Mouse (Mus musculus) cerebellum, adult 9-11 months (tissue): ENCODE data around the gene Dgcr8.
A peak's percentile ranks its signal among the peaks of the same experiment; 100 is the strongest.
"Not testable (repeated sequence)": the region's sequence is repeated elsewhere in the genome, so short reads cannot be mapped to it uniquely, and the experiment has no call there.

Experiments
- DNase-seq: peaks from one replicate; pipeline ENCODE4 v3.0.0; 2022

Gene Dgcr8

DNA sequence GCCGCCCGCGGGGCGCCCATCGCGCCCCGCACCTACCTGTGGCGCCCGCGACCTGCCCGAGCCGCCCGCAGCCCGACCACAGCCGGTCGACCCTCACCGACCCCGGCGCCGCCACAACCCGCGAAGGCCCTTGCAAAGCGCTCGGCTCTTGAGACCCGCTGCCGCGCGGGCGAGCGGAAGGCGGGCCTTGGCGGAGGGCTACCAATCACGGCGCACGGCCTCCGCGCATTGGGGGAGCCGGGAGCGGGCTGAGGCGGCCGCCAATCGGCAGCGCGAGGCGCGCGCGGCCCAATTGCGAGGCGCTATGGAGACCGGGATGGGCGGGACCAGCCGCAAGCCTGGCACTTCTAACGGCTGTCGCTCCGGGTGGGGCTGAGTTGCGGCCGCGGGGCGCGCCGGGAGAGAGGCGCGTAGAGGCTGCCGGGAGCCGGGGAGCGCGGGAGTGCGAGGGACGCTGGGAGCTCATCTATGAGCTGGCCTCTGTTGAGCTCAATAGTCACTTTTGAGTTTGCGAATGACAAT lies at the start of gene Dgcr8:
TSS of gene Dgcr8 (minus strand) at position 180 of the 522 bp plus-strand sequence.
- DNase-seq: peak; percentile 99

DNA sequence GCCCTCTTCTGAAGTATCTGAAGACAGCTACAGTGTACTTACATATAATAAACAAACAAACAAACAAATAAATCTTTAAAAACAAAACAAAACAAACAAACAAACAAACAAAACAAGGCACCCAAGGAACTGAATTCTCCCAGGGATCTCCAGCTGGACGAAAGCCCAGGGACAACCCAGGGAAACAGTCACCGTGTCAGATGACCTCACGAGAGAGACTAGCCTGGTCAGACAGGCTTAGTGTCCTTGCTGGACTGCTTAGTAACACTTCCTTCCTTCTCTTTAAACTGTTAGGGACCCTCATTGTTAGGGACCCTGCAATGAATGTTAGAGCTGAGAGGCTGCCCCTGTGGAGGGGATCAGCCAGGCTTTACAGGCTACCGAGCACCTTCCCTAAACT lies 48.2 kb upstream of the Dgcr8 start:
- no peak for DNase-seq

DNA sequence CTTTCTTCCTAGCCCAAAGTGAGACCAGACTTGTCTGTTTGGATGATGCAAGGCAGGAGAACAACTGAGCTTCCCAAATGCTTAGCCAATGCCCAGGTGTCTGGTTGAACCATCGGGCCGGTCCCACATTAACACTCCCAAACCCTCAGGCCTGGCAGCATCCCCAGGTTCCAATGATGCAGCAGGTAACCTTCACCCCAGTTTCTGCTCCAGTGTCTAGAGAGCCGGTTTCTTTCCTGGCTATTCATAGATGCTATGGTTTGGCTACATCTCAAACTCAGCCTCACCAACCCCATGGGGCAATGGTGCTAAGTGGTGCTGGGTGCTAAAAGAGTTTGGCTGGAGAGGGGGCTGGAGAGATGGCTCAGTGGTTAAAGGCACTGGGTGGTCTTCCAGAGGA lies 46.9 kb upstream of the Dgcr8 start:
- no peak for DNase-seq

DNA sequence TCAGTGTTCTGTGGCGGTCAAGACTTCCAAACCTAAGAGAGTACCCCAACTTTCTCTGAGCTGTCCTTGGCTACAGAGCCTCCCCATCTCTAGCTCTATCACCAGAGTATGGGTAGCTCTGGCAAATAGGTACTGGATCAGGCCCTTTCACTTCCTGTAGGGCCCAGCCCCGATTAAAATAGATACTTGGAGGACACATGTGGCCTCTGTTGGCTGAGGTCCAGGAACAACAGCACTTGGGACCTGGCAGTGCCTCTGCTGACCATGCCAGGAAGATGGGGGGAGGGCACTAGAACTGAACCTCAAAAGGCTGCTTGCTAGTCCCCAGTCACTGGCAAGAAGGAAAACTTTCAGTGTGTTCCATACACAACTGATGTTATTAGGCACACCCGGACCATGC lies 44.9 kb upstream of the Dgcr8 start:
- DNase-seq: no peak

DNA sequence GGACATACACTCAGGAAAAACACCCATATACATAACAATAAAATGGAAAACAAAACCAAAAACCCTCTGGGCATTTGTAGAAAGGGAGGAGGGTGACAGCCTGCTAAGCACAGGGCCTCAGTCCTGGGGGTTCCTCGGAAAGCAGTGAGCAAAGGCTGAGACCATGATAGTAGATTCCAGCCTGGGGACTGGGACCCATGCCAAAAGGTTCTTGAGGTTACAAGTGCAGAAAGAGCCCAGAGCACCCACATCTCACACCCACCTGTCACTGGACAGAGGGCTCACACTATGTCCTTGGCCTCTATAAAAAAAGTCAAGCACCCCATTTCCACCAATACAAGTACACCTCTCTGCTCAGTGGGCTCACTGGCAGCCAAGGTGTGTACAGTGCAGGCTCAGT lies 39.5 kb upstream of the Dgcr8 start:
- DNase-seq: no peak

DNA sequence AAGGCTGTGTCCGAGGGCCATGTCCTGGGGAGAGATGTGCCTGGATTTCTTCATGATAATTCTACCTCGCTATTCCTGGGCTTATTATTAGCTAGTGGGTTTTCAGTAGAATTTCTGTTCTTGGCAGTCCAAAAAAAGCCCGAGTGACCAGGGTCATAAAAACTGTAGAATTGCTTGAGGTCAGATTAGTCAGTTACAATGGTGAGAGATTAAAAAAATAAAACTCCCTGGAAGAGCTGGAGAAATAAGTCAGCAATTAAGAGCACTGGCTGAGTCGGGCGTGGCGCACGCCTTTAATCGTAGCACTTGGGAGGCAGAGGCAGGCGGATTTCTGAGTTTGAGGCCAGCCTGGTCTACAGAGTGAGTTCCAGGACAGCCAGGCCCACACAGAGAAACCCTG lies 38.9 kb upstream of the Dgcr8 start:
- no peak for DNase-seq

DNA sequence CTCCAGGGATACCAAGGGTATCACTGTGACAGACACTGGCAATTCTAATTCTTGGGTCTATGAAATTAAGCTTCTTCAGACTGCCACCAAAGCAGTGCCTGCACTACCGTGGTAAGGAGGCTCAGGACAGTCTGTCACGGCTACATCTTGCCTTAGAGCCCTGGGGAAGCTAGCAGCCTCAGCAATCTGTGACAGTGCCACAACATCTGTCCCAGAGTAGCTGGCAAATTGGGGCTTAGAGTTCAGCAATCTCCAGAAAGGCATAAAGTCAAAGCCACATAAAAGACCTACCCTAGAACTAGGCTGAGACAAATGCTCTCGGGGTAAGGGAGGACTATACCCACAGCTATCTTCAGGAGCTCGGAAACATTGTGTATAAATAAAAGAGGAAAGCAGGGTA lies 36.7 kb upstream of the Dgcr8 start:
- no peak for DNase-seq

DNA sequence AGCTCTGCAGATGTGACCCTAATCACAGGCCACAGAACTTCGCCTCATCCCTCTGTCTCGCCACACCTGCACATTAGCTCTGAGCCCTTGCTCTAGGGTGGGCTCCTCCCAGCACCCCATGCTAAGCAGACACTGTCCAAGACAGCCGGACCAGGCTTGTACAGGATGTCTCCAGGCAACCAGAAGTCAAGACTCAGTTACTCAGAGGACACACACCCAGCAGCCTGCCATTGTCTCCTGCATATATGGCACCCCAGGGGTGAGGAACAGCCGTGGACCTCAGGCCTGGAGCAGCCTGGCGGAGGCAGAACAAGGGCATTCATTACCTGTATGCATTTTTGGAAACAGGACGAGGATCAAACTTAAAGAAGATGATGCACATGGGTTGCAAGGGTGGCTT lies 35.0 kb upstream of the Dgcr8 start:
- DNase-seq: no peak

DNA sequence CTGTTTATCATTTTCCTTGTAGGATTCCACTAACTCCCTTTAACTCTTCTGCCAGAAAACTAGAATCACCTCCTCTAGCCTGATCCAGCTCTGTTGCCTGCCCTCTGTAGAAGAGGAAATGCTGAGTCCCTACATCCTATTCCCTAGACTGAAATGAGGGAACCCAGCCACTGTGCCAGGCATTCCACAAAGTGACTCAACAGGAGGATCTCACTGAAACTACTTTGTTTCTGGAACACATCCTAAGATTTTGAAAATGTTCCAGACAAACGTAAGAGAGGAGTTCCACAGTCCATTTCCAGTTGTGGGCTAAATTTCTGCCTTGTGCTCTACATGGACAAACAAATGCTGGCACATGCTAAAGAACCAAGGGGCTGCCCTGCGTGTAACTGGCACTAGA lies 34.4 kb upstream of the Dgcr8 start:
- DNase-seq: no peak

DNA sequence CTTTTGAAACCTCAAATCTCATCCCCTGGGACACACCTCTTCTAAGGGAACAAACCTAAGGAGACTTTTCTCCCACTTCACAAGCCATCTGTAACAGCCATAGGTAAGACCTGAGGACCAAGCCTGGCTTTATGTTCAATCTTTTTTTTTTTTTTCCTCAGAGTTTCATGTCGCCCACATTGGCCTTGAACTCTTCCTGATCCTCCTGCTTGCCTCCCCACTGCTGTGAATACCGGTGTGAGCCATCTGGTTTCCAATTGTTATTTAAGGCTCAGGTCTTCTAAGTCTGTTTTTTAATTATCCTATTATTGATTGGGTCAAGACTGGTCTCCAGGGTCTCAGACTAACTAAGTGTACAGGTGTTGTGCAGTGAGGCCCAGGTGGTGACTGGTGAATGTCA lies 32.4 kb upstream of the Dgcr8 start:
- DNase-seq: no peak

DNA sequence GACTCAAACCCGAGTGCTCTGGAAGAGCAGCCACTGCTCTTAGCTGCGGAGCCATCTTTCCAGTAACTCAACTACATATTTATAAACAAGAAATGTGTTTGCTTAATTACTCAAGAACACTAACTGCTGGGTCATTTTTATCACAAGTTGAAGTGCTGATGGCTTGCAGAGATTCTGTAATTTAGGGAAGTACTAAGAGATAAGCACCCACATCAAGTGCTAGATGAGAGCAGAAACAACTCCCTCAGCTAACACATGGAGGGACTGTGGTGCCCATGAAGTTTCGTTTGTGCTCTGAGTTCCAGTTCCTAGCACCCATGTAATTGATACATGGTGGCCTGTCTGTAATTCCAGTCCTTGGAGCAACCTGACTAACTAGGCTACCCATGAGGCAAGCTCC lies 29.9 kb upstream of the Dgcr8 start:
- no peak for DNase-seq

DNA sequence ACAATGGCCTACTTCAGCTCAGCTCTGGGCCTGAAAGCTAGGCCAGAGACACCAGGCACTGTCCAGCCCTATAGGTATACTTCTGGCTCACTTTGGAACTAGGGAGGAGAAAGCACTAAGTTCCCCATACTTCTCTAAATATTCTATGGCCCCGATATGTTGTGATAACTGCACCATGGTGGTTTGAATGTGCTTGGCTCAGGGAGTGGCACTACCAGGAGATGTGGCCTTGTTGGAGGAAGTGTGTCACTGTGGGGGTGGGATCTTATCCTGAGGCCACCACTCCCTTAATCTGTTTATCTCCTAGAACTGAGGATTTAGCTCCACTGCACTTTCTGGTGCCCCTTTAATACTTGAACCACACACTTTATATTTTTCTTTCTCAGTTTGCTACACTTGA lies 19.1 kb upstream of the Dgcr8 start:
- DNase-seq: no peak

DNA sequence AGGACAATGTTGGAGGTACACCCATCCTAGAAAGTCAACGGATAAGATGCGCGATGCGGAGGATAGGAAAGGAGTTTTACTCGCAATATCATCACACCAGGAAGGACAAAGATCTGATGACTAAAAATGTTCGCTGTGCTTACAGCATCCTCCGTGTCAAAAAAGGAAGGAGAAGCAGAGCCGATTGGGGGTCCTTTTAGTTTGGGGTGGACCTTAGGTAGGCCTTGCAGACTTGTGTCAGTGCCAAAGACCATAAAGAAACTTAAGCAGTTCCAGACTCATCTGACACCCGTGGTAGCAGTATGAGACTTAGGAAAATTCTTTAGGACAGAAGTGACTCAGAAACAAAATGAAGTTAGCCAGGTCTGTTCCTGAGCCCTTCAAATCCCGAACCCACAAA lies 568 bp upstream of the Dgcr8 start:
- DNase-seq: not testable (repeated sequence)

DNA sequence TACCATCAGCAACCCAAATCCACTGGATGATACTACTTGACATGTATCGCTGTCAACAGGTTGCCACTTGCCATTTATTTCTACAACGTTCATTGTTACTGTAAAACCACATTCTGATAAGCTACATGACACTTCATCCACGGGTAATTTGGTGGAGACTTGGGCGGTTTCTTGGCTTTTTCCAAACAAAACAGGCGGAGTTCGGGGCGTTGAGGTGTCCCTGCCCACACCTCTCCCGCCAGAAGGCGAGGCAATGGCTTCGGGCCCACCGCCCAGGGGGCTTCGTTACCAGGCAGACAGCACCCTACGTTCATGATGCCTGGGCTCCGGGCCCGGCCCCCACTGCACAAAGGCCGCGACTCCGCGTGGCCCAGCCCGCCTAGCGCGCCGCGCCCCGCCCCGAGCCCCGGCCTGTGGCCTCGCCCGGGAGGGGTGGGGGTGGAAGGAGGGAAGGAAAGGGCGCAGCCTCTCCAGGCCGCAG lies 425 bp downstream of the Dgcr8 start:
- no peak for DNase-seq

DNA sequence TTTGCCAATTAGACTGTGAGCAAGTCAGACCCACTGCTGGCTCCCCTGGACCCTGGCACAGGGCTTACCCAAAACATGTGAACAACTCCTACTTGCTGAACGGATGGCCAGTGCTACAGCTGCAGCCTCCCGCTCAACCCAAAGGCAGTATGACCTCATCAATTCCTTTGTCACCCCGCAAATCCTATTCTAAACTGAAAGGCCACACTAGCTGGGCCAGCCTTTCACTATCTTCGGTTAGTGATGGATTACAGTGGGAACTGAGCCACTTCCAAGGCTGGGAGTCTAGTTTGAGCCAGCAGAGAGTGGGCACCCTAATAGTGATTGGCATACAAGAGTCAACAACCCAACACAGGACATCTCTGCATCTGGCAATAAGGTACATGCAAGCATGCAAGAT lies 880 bp downstream of the Dgcr8 start:
- peak; percentile 45 for DNase-seq

DNA sequence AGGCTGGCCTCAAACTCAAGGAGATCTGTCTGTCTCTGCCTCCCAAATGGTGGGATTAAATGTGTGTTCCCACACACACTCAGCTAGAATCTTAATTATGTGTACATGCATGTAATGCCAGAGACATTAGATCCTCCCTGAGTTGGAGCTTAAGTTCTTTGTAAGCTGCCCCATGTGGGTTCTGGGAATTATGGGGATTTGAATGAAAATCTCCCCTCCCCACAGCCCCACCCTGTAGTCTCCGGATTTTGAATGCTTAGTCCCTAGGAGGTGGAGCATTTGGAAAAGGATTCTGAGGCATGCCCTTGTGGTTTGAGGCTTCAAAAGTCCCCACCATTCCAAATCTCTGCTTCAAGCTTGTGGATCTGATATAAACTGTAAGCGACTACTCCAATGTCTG lies 13.9 kb downstream of the Dgcr8 start:
- DNase-seq: no peak

DNA sequence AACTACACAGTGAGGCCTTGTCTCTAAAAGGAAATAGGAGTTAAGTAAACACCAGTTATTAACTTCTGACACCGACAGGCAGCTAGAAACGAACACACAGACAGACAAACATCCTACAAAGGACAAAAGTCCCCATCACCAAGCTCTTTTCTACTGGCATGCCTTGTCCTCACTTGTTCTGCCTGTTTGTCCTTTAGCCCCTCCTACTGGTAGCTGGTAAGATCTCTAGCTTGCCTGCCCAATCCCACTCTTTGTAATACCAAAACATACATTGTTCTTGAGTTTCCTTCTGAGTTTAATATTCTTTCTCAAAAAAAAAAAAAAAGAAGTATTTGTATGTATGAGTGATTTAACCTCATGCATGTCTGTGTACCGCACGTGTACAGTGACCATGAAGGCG lies 20.9 kb downstream of the Dgcr8 start:
- no peak for DNase-seq

DNA sequence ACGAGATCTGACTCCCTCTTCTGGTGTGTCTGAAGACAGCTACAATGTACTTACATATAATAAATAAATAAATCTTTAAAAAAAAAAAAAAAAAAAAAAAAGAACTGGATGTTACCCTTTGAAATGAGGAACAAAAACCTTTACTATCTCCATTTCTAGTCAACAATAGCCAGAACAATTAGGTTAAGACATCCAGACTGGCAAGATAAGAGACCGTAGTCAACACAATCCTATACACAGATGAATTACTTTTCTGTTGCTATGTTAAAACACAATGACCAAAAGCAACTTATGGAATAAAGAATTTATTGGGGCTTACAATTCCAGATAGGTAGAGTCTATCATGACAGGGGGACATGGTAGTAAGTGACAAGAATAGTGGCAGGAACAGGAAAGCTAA lies 24.0 kb downstream of the Dgcr8 start:
- no peak for DNase-seq

DNA sequence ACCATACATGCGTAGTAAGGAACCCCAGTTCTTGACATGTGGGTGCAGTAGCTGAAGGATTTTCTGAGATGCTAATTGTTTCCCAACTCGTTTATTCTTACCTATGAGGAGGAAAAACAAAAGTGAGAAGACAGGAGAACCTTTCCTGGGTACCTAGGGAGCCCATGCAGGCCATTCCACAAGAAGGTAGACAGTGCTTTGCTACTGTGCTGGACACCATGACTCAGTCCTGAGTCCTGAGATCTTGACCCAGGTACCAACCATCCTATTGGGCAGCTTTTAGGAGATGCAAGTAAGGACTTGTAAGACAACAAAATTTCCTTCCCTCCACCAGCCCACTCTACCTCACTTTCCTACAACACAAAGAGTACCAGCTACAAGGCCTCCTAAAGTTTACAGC lies 30.8 kb downstream of the Dgcr8 start, which contains the start of gene Gm49776:
TSS of gene Gm49776 (minus strand) at position 101 of the 400 bp plus-strand sequence.
- no peak for DNase-seq

DNA sequence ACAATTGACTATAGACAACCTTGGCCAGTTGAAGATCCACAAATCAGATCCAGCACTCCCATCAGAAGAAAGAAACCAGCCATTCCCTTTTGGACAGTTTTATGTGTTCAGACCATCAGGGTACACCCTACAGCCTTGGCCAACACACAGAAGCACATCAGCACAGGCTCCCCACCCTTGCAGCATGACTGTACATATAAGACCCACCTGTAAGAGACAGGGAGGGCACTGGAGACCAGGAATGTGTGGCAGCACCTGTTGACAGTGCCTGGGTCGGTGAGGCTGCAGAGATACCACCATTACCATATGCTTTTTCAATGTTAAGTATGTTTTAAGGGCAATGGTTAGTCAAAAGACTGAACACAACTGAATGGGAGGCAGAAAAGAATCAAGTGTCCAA lies 35.2 kb downstream of the Dgcr8 start:
- DNase-seq: no peak

DNA sequence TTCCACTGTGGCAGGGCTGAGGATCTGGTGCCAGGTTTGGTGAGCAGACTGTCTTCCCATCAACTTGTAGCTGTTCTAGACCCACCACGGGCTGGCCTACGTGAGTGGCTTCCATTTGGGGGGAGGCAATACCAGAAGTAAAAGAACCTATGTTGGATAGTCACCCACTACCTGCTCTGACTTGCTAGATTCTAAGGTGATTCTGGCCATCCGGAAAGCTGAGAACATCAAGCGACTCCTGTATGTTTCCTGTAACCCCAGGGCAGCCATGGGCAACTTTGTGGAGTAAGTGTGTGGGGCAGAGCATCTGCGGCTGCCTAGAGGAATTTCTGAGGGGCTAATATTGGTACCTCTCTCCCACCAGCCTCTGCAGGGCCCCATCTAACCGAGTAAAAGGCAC lies 36.3 kb downstream of the Dgcr8 start:
- DNase-seq: no peak

DNA sequence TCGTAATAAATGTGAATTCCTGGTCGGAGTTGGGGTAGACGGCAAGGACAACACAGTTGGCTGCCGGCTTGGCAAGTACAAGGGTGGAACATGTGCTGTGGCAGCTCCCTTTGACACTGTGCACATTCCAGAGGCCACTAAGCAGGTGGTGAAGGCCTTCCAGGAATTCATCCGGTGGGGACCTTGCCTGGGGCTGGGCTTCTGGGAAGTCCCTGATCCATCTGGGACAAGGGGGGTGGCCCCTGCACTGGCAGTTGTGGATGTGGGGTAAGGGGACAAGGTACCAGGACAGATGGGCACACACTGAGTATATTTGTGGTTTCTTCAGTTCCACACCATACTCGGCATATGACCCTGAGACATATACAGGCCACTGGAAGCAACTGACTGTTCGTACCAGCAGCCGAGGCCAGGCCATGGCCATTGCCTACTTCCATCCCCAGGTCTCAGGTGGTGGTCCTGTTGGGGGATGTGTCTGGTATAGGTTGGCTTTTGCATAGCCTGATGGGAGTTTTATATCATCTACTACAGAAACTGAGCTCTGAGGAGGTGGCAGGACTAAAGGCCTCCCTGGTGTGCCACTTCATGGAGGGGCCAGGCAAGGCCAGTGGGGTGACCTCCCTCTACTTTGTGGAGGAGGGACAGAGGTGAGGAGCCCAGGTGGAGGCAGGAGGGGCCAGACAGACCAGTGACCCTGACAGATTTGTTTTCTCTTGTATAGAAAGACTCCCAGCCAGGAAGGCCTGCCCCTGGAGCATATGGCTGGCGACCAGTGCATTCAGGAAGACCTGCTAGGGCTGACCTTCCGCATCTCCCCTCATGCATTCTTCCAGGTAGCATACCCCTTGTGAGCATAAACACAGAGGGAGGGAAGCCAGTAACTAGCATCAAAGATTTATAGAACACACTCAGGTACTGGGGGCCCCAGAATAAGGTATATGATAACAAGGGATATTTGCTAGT lies 37.9 kb downstream of the Dgcr8 start:
- DNase-seq: no peak

DNA sequence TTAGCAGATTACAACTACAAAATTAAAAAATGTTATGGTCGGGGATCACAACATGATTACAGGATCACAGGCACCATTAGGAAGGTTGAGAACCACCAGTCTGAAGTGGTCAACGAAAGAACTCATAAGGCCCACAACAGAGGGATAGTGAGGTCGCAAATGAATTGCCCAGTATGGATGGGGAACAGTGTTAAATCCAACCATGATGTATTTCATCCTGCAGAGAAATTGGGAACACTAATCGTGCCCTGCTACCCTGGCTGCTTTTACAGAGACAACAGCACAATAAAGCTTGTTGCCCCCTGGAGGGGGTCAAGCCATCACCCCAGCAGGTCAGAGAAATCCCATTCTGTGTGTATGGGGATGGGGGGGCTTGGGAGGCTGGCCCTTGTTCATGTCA lies 38.8 kb downstream of the Dgcr8 start:
- no peak for DNase-seq

DNA sequence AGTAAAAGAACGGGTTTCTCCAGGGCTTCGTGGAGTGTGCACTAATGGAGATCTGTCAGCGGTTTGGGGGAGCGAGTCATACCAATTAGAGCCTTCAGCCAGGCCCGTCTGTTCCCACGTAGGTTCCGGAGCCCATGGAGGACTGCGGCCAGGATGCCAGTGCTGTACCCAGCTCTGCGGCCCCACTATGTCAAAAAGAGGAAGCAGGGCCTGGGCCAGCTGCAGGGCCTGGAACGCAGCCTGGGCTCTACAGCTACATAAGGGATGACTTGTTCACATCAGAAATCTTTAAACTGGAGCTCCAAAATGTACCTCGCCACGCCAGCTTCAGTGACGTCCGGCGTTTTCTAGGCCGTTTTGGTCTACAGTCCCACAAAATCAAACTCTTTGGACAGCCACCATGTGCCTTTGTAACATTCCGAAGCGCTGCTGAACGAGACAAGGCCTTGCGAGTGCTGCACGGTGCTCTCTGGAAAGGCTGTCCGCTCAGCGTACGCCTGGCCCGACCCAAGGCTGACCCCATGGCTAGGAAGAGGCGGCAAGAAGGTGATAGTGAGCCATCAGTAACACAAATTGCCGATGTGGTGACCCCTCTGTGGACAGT lies 39.6 kb downstream of the Dgcr8 start:
- peak; percentile 74 for DNase-seq
